Comparison of ENCODE assay signal across 8 mouse cellular contexts in the genomic region with DNA sequence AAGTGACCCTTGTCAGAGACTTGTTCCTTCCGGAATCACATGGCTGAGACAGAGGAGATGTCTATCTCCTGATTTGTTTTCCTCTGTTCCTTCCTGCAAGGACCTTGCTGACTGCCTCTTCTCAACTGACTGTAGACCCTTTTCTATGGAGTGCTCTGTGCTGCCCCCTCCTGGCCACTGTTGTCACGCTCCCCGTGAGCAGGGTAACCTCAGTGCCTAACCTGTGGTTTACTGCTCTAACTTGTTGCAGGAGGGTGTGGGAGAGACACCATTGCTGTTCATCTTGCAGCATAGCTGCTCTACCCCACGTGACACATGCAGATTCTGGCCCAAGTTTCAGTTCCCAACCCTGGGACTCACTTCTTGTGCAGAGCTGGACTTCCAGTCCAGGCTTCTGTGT. TPM values are rescaled to one million over a fixed set of nuclear protein-coding genes. Genes with fewer than 3 reads are reported as not detected.
DNase-seq lines count a peak whose midpoint lies in the region; ATAC-seq lines count a peak whose summit lies in the region.
"Had no signal": no experiment of that assay in that cellular context is flagged by ENCODE, and none has a peak within 500 bp of the region (broad histone marks: within the 10 kb centered on the region; RNA-seq: fewer than 3 reads in every experiment).

No protein-coding gene starts in this region.

- no peak overlapping the region for H3K9ac ChIP-seq in hindbrain, embryonic 16.5 days (ENCODE audit: low read depth, low read length)
- H3K9ac ChIP-seq: neural tube, embryonic 12.5 days had no signal

- H3K4me1 ChIP-seq in hindbrain, embryonic 16.5 days (ENCODE audit: control insufficient read depth, insufficient read depth, low read depth, low read length), result no peaks in the 10 kb centered on the region
- H3K4me1 ChIP-seq: neural tube, embryonic 12.5 days had no signal

- peak; percentile 91 for DNase-seq in R1 (ENCODE audit: low read depth, low spot score)
- DNase-seq in cerebellum, adult 11 months, result peak; percentile 58
- DNase-seq in frontal cortex, postnatal 10 days (ENCODE audit: low spot score in 2 of 2), result peak; percentile 62 to 68
- peak; percentile 68 to 76 for DNase-seq in layer of hippocampus, postnatal 36 days
- peak; percentile 74 for DNase-seq in spleen, adult 12 weeks (ENCODE audit: low spot score)

- no peaks in the 10 kb centered on the region for H3K36me3 ChIP-seq in hindbrain, embryonic 16.5 days (ENCODE audit: control insufficient read depth, insufficient read depth, low read length)
- H3K36me3 ChIP-seq: neural tube, embryonic 12.5 days had no signal

- WGBS in hindbrain, embryonic 16.5 days, result 16% methylated on average over 4 of the region's 4 CpGs

- no peaks in the 10 kb centered on the region for H3K9me3 ChIP-seq in hindbrain, embryonic 16.5 days (ENCODE audit: control insufficient read depth, low read length)
- H3K9me3 ChIP-seq: neural tube, embryonic 12.5 days had no signal

- no peak overlapping the region for H3K4me2 ChIP-seq in hindbrain, embryonic 16.5 days (ENCODE audit: low read length)
- H3K4me2 ChIP-seq: neural tube, embryonic 12.5 days had no signal

- H3K4me3 ChIP-seq in hindbrain, embryonic 16.5 days (ENCODE audit: low read length), result no peak overlapping the region
- H3K4me3 ChIP-seq: neural tube, embryonic 12.5 days had no signal

- H3K27me3 ChIP-seq in hindbrain, embryonic 16.5 days (replicated peaks; ENCODE audit: control insufficient read depth, insufficient read depth, low read length), result no peaks in the 10 kb centered on the region
- H3K27me3 ChIP-seq: neural tube, embryonic 12.5 days had no signal

- ATAC-seq in hindbrain, embryonic 16.5 days, result 0 out of 2 replicates have a peak, but pooled peaks have one; percentile 54
- peak; percentile 79 for ATAC-seq in megakaryocyte, adult 5-6 weeks (ENCODE audit: poor library complexity, severe bottlenecking)

- H3K27ac ChIP-seq in hindbrain, embryonic 16.5 days (ENCODE audit: low read depth, low read length), result no peak overlapping the region
- H3K27ac ChIP-seq: neural tube, embryonic 12.5 days had no signal

RNA-seq across cellular contexts. Expression of a gene that starts 15.6 kb away (rescaled TPM):
- 0.56 and 1.3 TPM in 2 replicates for polyA plus RNA-seq in hindbrain, embryonic 16.5 days (2015; fragmentation: Nextera tagmentation; extraction: Ambion mirVana)
- total RNA-seq in layer of hippocampus, postnatal 36 days (2021), result 10 to 100 TPM; 52.5 to 60.7 TPM
- 22.5 and 23.2 TPM in 2 replicates for total RNA-seq in megakaryocyte, adult 5-6 weeks (2015)
- total RNA-seq in megakaryocyte, adult 5-6 weeks (2017), result 107 and 126 TPM in 2 replicates

RNA-seq across cellular contexts. Expression of a gene that starts 38.4 kb away (rescaled TPM):
- polyA plus RNA-seq in hindbrain, embryonic 16.5 days (2015; fragmentation: Nextera tagmentation; extraction: Ambion mirVana), result 0.93 and 1.2 TPM in 2 replicates
- not detected for total RNA-seq in layer of hippocampus, postnatal 36 days (2021)
- total RNA-seq in megakaryocyte, adult 5-6 weeks (2015), result 1.1 and 4.4 TPM in 2 replicates
- total RNA-seq in megakaryocyte, adult 5-6 weeks (2017), result 0.26 TPM in 1 of 2 replicates, not detected in the other
- polyA plus RNA-seq: neural tube, embryonic 12.5 days had no signal

RNA-seq across cellular contexts. Expression of a gene that starts 43.0 kb away (rescaled TPM):
- polyA plus RNA-seq in hindbrain, embryonic 16.5 days (2015; fragmentation: Nextera tagmentation; extraction: Ambion mirVana), result 2.6 and 2.8 TPM in 2 replicates
- total RNA-seq in layer of hippocampus, postnatal 36 days (2021), result 10 to 100 TPM; 15.3 to 24.8 TPM
- total RNA-seq in megakaryocyte, adult 5-6 weeks (2015), result 22.5 and 25.3 TPM in 2 replicates
- total RNA-seq in megakaryocyte, adult 5-6 weeks (2017), result 63.1 and 83.2 TPM in 2 replicates

RNA-seq across cellular contexts. Expression of a gene that starts 57.5 kb away (rescaled TPM):
- polyA plus RNA-seq in hindbrain, embryonic 16.5 days (2015; fragmentation: Nextera tagmentation; extraction: Ambion mirVana), result 73.0 and 74.5 TPM in 2 replicates
- total RNA-seq in layer of hippocampus, postnatal 36 days (2021), result 10 to 100 TPM; 50.8 to 50.9 TPM
- total RNA-seq in megakaryocyte, adult 5-6 weeks (2015), result 38.3 and 39.8 TPM in 2 replicates
- 24.1 and 28.0 TPM in 2 replicates for total RNA-seq in megakaryocyte, adult 5-6 weeks (2017)

RNA-seq across cellular contexts. Expression of a gene that starts 59.3 kb away (rescaled TPM):
- polyA plus RNA-seq in hindbrain, embryonic 16.5 days (2015; fragmentation: Nextera tagmentation; extraction: Ambion mirVana), result 197 TPM in 2 replicates
- total RNA-seq in layer of hippocampus, postnatal 36 days (2021), result 10 to 100 TPM; 70.8 to 74.3 TPM
- 96.8 and 102 TPM in 2 replicates for total RNA-seq in megakaryocyte, adult 5-6 weeks (2015)
- total RNA-seq in megakaryocyte, adult 5-6 weeks (2017), result 103 and 116 TPM in 2 replicates
